Mouse (Mus musculus) forebrain, embryonic 10.5 days (tissue): Measurements from ENCODE around the gene Spdef. TPM values are rescaled to one million over a fixed set of nuclear protein-coding genes. Genes with fewer than 3 reads are reported as not detected.

ENCODE experiments used
- polyA plus RNA-seq: library from polyadenylated mRNA; unstranded; fragments of >200 nt; fragmentation: Nextera tagmentation; extraction: Ambion mirVana; gene quantifications from 2 replicates; pipeline ENCODE4 v1.2.1, GENCODE M21; 2016

Gene Spdef
- polyA plus RNA-seq, 1 experiment from 2014 or later: 0.31 TPM

Other genes with a start within 250 kb of the Spdef start
- gene Grm4, start 207.6 kb downstream of the Spdef start, polyA plus RNA-seq: 0.61 and 0.73 TPM in 2 replicates
- 821 and 911 TPM in 2 replicates for gene Hmga1, start 172.5 kb downstream of the Spdef start, polyA plus RNA-seq
- gene AI413582, start 163.2 kb downstream of the Spdef start, polyA plus RNA-seq: 12.5 and 12.7 TPM in 2 replicates
- gene Nudt3, start 105.5 kb downstream of the Spdef start, polyA plus RNA-seq: 81.9 and 91.7 TPM in 2 replicates
- gene RPS10-NUDT3, start 93.7 kb downstream of the Spdef start, polyA plus RNA-seq: not detected in 2 replicates
- gene Rps10, start 92.3 kb downstream of the Spdef start, polyA plus RNA-seq: 919 and 934 TPM in 2 replicates
- 4.3 TPM in 2 replicates for gene Pacsin1, start 73.4 kb downstream of the Spdef start, polyA plus RNA-seq
- gene D17Wsu92e, start 91.7 kb upstream of the Spdef start, polyA plus RNA-seq: 12.4 and 13.5 TPM in 2 replicates
- gene Snrpc, start 109.2 kb upstream of the Spdef start, polyA plus RNA-seq: 413 and 428 TPM in 2 replicates
- 8.5 and 9.3 TPM in 2 replicates for gene Uhrf1bp1, start 127.5 kb upstream of the Spdef start, polyA plus RNA-seq
- gene Anks1, start 180.4 kb upstream of the Spdef start, polyA plus RNA-seq: 21.0 and 21.4 TPM in 2 replicates
- gene Taf11, start 180.9 kb upstream of the Spdef start, polyA plus RNA-seq: 91.4 and 92.6 TPM in 2 replicates